Mouse (Mus musculus): ENCODE measurements at regions not wholly inside any gene's neighbourhood (a gene's known extent, or its start where the extent isn't known, plus 50 kb on each side); places are given as distances from the start of the nearest gene placed in this dataset.

DNA sequence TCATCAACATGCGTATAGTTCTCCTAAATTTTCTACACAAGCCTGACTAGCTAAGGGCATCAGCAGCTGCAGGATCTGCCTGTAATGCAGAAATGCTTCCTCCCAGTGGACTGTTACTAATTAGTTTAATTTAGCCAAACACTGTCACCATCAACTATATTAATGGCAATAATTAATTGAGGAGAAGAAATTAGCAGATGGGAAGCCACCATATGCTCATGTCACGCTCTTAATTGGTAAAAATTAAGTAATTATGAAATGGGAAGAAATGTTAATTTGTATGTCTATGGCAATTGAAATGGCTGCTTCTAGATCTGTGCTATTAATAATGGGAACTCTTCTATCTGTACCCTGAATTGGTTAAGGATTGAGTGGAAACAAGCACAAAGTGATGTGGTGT lies 133.9 kb upstream of the Tacr3 start:
- no peak for TF ChIP-seq CTCF (IDR thresholded peaks at IDR 0.05)
- TF ChIP-seq EP300 (IDR thresholded peaks at IDR 0.05), result no peak
